Mouse (Mus musculus) heart, postnatal 0 days (tissue): ENCODE results near the gene Fut1.

Experiments
- CTCF ChIP-seq: IDR thresholded peaks from 2 replicates; pipeline ENCODE4 v1.5.1; 2016; ENCODE audit warnings: antibody characterized with exemption, control low read depth, low read depth
- EP300 ChIP-seq: IDR thresholded peaks from 2 replicates; pipeline ENCODE4 v1.6.1; 2016; ENCODE audit warnings: antibody characterized with exemption, low read depth

- TF ChIP-seq CTCF, result no peak
- no peak for TF ChIP-seq EP300
Observed at GRCm38 (mm10) chr7:45623507-45623906, 6.4 kb downstream of the Fut1 start.
